Mouse (Mus musculus) forebrain, embryonic 11.5 days (tissue): ENCODE measurements around the gene Crkl. TPM values are rescaled to one million over a fixed set of nuclear protein-coding genes. Genes with fewer than 3 reads are reported as not detected.

Experiments used
- ATAC-seq: fragments of 200-750 bp; cut with Nextera tagmentation; replicated peaks from 2 replicates; pipeline ENCODE4 v1.8.0; 2017; ENCODE audit warnings: moderate TSS enrichment; ENCODE audit not compliant: low FRiP score
- DNase-seq: peaks from one replicate; pipeline ENCODE4 v3.0.0-alpha.2; 2017; ENCODE audit warnings: low spot score
- H3K27ac ChIP-seq: fragments of 300-500 bp; sonication (generic); 2 replicates; pipeline ENCODE4 v1.5.1; 2014; ENCODE audit warnings: low read depth, low read length
- H3K27me3 ChIP-seq: fragments of 300-500 bp; sonication (generic); 2 replicates; pipeline ENCODE4 v1.6.1; 2014; ENCODE audit warnings: mild to moderate bottlenecking, low read length, mixed read lengths; ENCODE audit not compliant: control insufficient read depth, insufficient read depth
- H3K36me3 ChIP-seq: fragments of 300-500 bp; sonication (generic); 2 replicates; pipeline ENCODE4 v1.6.1; 2014; ENCODE audit warnings: mild to moderate bottlenecking, low read length, moderate library complexity, mixed read lengths; ENCODE audit not compliant: control insufficient read depth, insufficient read depth
- H3K4me1 ChIP-seq: fragments of 300-500 bp; sonication (generic); replicated peaks from 2 replicates; pipeline ENCODE4 v1.6.1; 2014; ENCODE audit warnings: low read length, mixed read lengths; ENCODE audit not compliant: control insufficient read depth, insufficient read depth
- H3K4me2 ChIP-seq: fragments of 300-500 bp; sonication (generic); 2 replicates; pipeline ENCODE4 v1.6.1; 2014; ENCODE audit warnings: low read depth, mild to moderate bottlenecking, low read length, moderate library complexity, mixed read lengths; ENCODE audit not compliant: severe bottlenecking
- H3K4me3 ChIP-seq: fragments of 300-500 bp; sonication (generic); 2 replicates; pipeline ENCODE4 v1.5.1; 2014; ENCODE audit warnings: low read depth, low read length
- H3K9ac ChIP-seq: fragments of 300-500 bp; sonication (generic); 2 replicates; pipeline ENCODE4 v1.6.1; 2014; ENCODE audit warnings: low read length
- H3K9me3 ChIP-seq: fragments of 300-500 bp; sonication (generic); 2 replicates; pipeline ENCODE4 v1.6.1; 2016; ENCODE audit warnings: low read length, mixed read lengths; ENCODE audit not compliant: control insufficient read depth
- WGBS: fragments of 180-500 bp; shearing (Covaris S2); extraction: QIAGEN DNeasy Blood & Tissue Kit; methylation state at CpG from one replicate; pipeline ENCODE4 v1.1.7; 2014; 5-methylcytosine and 5-hydroxymethylcytosine counted together
- polyA plus RNA-seq: library from polyadenylated mRNA; unstranded; fragments of >200 nt; fragmentation: Nextera tagmentation; extraction: Ambion mirVana; gene quantifications from 2 replicates; pipeline ENCODE4 v1.2.1, GENCODE M21; 2014

The Crkl gene
- 96.7 and 102 TPM in 2 replicates for polyA plus RNA-seq

DNA sequence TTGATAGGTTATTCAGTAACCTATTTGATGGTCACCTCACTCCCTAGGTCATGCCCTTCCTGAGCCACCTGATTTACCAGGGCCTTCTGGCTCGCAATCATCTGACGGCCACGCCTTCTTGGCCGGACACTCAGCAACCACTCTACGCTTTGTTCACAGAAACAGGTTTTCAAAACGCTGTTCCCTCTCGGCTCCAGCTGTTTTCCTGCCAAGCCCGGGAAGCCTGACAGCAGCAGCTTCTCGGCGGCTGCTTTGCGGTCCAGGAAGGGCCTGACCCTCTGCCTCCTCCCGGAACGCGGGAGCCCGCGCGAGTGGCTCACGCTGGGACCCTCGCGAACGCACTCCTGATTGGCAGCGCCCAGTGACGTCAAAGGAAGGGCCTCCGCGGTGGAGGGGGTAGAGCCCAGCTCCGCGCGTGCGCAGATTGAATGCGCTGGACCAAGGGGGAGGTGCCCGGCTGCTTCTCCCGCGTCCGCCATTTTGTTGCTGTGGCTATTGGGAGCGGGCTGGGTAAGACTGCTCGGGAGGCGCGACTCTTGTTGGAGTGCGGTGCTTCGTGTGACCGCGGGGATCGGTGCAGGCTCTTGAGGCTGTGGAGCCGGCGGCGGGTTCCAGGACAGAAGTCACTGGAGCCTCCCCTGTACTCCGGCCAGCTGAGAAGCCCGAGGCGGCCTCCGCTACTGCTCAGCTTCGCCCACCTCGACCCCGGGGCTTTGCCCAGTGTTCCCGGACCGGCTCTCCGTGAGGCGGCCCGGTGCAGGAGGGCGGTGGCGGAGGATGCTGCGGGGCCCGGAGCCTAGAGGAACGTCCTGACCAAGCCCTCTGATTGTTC is at the start of gene Crkl:
Gene Crkl (plus strand): TSS at position 447 of the 832 bp plus-strand sequence.
- DNase-seq, result peak; percentile 100
- ATAC-seq, result peak; percentile 97
- Histone ChIP-seq H3K9ac (peak within 1 kb of the TSS; percentile 97), H3K36me3 (peaks cover 6% of the 10 kb centered on the region; the same call in 1 of the 2 replicates), H3K4me2 (peak within 1 kb of the TSS; percentile 86), H3K9me3 (no peaks in the 10 kb centered on the region), H3K27me3 (no peaks in the 10 kb centered on the region), H3K4me3 (peak within 1 kb of the TSS; percentile 96), H3K27ac (peak within 1 kb of the TSS; percentile 87), H3K4me1 (peaks cover 6% of the 10 kb centered on the region)
- under 1% methylated on average over 63 of the region's 63 CpGs for WGBS

DNA sequence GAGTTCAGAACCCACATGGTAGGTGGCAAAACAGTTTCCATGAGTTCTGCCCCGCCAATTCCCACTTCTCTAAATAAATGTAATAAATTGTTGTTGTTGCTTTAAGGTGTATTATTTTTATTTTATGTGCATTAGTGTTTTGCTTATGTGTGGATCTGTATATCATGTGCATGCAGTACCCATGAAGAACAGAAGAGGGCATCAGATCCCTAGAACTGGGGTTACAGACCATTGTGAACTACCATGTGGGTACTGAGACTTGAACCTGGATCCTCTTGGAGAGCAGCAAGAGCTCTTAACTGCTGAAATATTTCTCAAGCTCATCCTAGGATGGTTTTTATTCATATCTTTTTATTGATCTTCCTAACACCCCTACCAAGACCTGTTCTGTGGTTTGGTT is 48.9 kb upstream of the Crkl start:
- Histone ChIP-seq H3K4me2 (no peak overlapping the region), H3K9ac (no peak overlapping the region), H3K9me3 (no peaks in the 10 kb centered on the region), H3K27me3 (no peaks in the 10 kb centered on the region), H3K27ac (no peak overlapping the region), H3K36me3 (no peaks in the 10 kb centered on the region; the same call in 1 of the 2 replicates), H3K4me1 (peaks cover 6% of the 10 kb centered on the region; the same call in 1 of the 2 replicates), H3K4me3 (no peak overlapping the region)
- WGBS, result 68% methylated on average over 1 of the region's 1 CpGs
- DNase-seq, result no peak
- no peak for ATAC-seq

DNA sequence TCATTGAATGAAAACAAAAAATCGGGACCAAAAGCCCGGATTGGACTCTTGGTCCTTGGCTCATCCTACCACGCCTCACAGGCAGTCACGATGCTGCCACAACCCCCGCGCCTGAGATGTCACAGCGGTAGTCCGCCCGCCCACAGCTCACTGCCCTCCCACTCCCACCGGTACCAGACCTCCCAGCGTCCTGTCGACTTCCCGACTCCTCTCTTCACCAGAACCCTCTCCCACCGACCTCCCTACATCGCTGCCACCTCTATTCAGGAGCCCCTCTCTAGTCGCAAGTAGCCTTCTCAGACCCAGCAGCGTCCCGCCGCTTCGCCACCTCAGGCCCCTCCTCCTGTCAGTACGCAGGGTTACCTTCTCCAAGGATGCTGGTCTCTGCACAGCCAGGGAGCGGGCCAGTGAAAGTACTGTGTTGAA is 46.5 kb upstream of the Crkl start:
- ATAC-seq (peak; percentile 85), DNase-seq (no peak)
- Histone ChIP-seq H3K27ac (peak overlapping the region; percentile 14; the same call in 1 of the 2 replicates), H3K4me1 (peaks cover 6% of the 10 kb centered on the region; the same call in 1 of the 2 replicates), H3K27me3 (no peaks in the 10 kb centered on the region), H3K9ac (peak overlapping the region; percentile 72), H3K36me3 (no peaks in the 10 kb centered on the region; the same call in 1 of the 2 replicates), H3K4me2 (peak overlapping the region; percentile 75), H3K4me3 (peak overlapping the region; percentile 61), H3K9me3 (no peaks in the 10 kb centered on the region)
- WGBS, result under 1% methylated on average over 22 of the region's 22 CpGs

DNA sequence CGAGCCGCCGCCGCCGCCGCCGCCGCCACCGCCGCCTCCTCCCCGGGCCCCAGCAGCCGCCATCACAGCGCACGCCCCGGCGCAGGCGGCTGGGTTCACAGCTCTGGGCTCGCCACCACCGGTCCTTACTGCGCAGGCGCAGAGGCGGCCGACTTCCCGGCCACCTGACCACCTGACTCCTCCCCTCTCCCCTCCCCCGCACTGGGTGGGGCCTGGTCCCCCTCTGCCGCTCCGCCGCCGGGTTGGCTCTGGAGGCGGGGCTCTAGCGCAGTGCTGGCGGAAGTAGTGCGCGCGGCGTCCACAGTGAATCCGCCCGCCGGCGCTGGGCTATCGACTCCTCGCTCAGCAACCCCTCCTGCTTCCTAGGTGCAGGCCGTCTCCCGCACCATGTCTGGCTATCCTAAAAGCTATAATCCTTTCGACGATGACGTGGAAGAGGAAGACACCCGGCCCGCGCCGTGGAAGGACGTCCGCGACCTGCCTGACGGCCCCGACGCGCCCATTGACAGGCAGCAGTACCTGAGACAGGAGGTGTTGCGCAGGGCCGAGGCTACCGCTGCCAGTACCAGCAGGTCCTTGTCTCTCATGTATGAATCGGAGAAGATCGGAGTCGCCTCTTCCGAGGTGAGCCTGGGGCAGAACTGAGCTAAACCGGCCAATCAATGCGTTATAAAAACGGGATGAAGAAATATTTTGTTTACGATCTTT is 45.9 kb upstream of the Crkl start, which contains the start of the genes Snap29 and Pi4ka:
Gene Snap29 (plus strand): TSS at position 251 of the 708 bp plus-strand sequence.
Gene Pi4ka (minus strand): TSS at position 579 of the 708 bp plus-strand sequence.
- H3K36me3 ChIP-seq, result no peaks in the 10 kb centered on the region; the same call in 1 of the 2 replicates
- peak within 1 kb of the TSS; percentile 75 for H3K4me2 ChIP-seq
- peak within 1 kb of the TSS; percentile 61 for H3K4me3 ChIP-seq
- ATAC-seq (peak; percentile 98), DNase-seq (peak; percentile 100)
- H3K9ac ChIP-seq, result peak within 1 kb of the TSS; percentile 72
- H3K4me1 ChIP-seq, result peaks cover 6% of the 10 kb centered on the region; the same call in 1 of the 2 replicates
- H3K27ac ChIP-seq, result peak within 1 kb of the TSS; percentile 14; the same call in 1 of the 2 replicates
- WGBS, result 1% methylated on average over 59 of the region's 69 CpGs
- H3K27me3 ChIP-seq, result no peaks in the 10 kb centered on the region
- H3K9me3 ChIP-seq, result no peaks in the 10 kb centered on the region

DNA sequence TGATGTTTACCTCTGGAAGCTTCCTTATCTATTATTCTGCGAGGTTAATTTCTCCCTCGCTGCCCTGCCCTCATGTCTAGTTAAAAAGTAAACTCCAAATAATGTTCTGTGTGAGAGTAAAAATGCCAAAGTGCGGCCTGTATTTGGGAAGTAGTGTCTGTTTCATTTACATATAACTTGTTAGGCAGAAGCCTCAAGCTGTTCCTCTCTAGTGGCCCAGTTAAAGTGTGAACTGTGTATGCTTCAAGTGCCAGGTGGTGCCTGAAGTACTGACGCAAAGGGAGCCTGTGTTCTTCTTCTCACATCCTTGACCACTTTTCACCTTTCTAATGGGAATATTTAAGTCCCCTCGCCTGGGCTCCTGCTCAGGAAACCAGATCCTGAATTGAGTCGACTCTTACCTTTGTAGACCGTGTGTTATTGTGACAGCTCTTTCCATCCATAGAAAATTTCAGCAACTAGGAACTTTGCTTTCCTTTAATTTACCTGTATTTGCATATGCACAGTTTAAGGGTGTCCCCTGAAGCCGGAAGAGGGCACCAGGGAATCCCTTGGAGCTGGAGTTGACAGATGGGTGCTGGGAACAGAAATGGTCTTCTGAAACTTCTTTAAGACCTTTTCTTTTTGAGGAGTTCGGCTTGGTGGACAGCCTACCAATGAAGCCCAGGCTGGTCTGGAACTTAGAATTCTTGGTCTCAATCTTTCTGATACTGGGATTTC is 45.1 kb upstream of the Crkl start:
- no peaks in the 10 kb centered on the region for H3K9me3 ChIP-seq
- 46% methylated on average over 9 of the region's 9 CpGs for WGBS
- DNase-seq, result no peak

GRCm38 (mm10) chr16:17409046-17409445 is 42.7 kb upstream of the Crkl start:
- H3K27ac ChIP-seq, result no peak overlapping the region
- no peak overlapping the region for H3K4me2 ChIP-seq
- H3K9ac ChIP-seq, result no peak overlapping the region
- no peaks in the 10 kb centered on the region for H3K9me3 ChIP-seq
- H3K4me3 ChIP-seq, result no peak overlapping the region
- 95% methylated on average over 2 of the region's 2 CpGs for WGBS
- H3K36me3 ChIP-seq, result no peaks in the 10 kb centered on the region
- H3K4me1 ChIP-seq, result peaks cover 6% of the 10 kb centered on the region; the same call in 1 of the 2 replicates
- ATAC-seq (no peak), DNase-seq (no peak)
- H3K27me3 ChIP-seq, result no peaks in the 10 kb centered on the region

More for the DNA sequence above, 45.1 kb upstream of the Crkl start:
- ATAC-seq, result no peak
- no peaks in the 10 kb centered on the region for H3K27me3 ChIP-seq
- H3K36me3 ChIP-seq, result no peaks in the 10 kb centered on the region; the same call in 1 of the 2 replicates
- peak overlapping the region; percentile 61 for H3K4me3 ChIP-seq
- H3K9ac ChIP-seq, result peak overlapping the region; percentile 72
- H3K4me2 ChIP-seq, result peak overlapping the region; percentile 67
- H3K4me1 ChIP-seq, result peaks cover 6% of the 10 kb centered on the region; the same call in 1 of the 2 replicates
- no peak overlapping the region for H3K27ac ChIP-seq

DNA sequence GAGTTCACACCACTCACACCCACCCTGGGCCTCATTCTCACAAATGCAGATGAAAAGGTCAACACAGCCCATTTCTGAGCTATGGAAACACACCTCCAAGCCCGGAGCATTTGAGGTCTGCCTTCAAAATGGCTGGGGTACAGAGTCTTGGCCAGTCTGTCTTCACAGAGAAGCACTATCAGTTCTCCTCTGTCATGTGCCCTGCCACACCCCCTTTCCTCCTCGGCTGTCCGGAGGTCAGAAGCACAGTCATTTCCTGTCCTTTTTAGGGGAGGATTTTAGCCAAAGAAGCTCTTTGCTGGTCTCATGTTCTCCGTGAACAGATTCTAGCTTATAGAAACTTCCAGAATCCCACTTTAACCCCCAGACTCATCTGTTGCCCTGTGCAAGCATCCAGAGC is 41.6 kb upstream of the Crkl start:
- no peaks in the 10 kb centered on the region for H3K36me3 ChIP-seq

GRCm38 (mm10) chr16:17423021-17423420 is 28.8 kb upstream of the Crkl start:
- Histone ChIP-seq H3K9me3 (no peaks in the 10 kb centered on the region), H3K4me2 (no peak overlapping the region), H3K9ac (no peak overlapping the region), H3K36me3 (no peaks in the 10 kb centered on the region; the same call in 1 of the 2 replicates), H3K4me3 (no peak overlapping the region), H3K27me3 (no peaks in the 10 kb centered on the region), H3K4me1 (no peaks in the 10 kb centered on the region), H3K27ac (no peak overlapping the region)
- DNase-seq (no peak), ATAC-seq (no peak)
- WGBS, result 69% methylated on average over 3 of the region's 3 CpGs

More for the DNA sequence above, 41.6 kb upstream of the Crkl start:
- ATAC-seq, result no peak
- Histone ChIP-seq H3K4me2 (no peak overlapping the region), H3K27ac (no peak overlapping the region), H3K4me3 (no peak overlapping the region), H3K9me3 (no peaks in the 10 kb centered on the region), H3K9ac (no peak overlapping the region), H3K4me1 (peaks cover 2% of the 10 kb centered on the region; the same call in 1 of the 2 replicates), H3K27me3 (no peaks in the 10 kb centered on the region)
- DNase-seq, result no peak
- whole genome bisulfite sequencing, result 75% methylated on average over 4 of the region's 4 CpGs
